Mouse (Mus musculus) B cell, adult 2 months (primary cell): ENCODE results near the gene Tnks2.

ENCODE experiments used
- DNase-seq, 2 experiments: peaks; one replicate each; pipeline ENCODE4 v3.0.0; 2022

The Tnks2 gene

GRCm38 (mm10) chr19:36940064-36940463, 106.0 kb downstream of the Tnks2 start:
- DNase-seq, result no peak
